ENCODE assay signal across 18 mouse cellular contexts in genomic region chr4:130857661-130858060, GRCm38 (mm10). TPM values are rescaled to one million over a fixed set of nuclear protein-coding genes. Genes with fewer than 3 reads are reported as not detected.
A peak's percentile ranks its signal among the peaks of the same experiment; 100 is the strongest.
DNase-seq lines count a peak whose midpoint lies in the region; ATAC-seq and TF ChIP-seq lines count a peak whose summit lies in the region.
"Had no signal": no experiment of that assay in that cellular context is flagged by ENCODE, and none has a peak within 500 bp of the region (broad histone marks: within the 10 kb centered on the region; RNA-seq: fewer than 3 reads in every experiment).

No protein-coding gene starts in this region.

- 0 out of 2 replicates have a peak, but pooled peaks cover 5% of the 10 kb centered on the region for H3K27me3 ChIP-seq in intestine, postnatal 0 days (replicated peaks; ENCODE audit: control insufficient read depth, insufficient read depth, low read length)
- H3K27me3 ChIP-seq in intestine, embryonic 15.5 days (replicated peaks), result peaks cover 14% of the 10 kb centered on the region
- peaks cover 7% of the 10 kb centered on the region; the same call in 1 of the 2 replicates for H3K27me3 ChIP-seq in lung, embryonic 14.5 days (ENCODE audit: insufficient read depth, low read length)
- H3K27me3 ChIP-seq in MEL (ENCODE audit: control insufficient read depth in 1 of 2, insufficient read depth in 2 of 2, low read length in 2 of 2), result peaks cover 0 to 2% of the 10 kb centered on the region in 2 experiments; a peak in 3 of 4 replicates
- H3K27me3 ChIP-seq in stomach, embryonic 16.5 days (ENCODE audit: control insufficient read depth, insufficient read depth, low read length), result peaks cover 3% of the 10 kb centered on the region; the same call in 1 of the 2 replicates

- no peak overlapping the region for H3K4me3 ChIP-seq in intestine, postnatal 0 days (ENCODE audit: low read depth, low read length)
- H3K4me3 ChIP-seq in intestine, embryonic 15.5 days (replicated peaks), result no peak overlapping the region
- H3K4me3 ChIP-seq in lung, embryonic 14.5 days (ENCODE audit: low read depth, low read length), result no peak overlapping the region
- H3K4me3 ChIP-seq in MEL (ENCODE audit: control insufficient read depth in 1 of 2, insufficient read depth in 1 of 2, low read depth in 2 of 2, low read length in 2 of 2), result no peak overlapping the region
- H3K4me3 ChIP-seq in stomach, embryonic 16.5 days (replicated peaks; ENCODE audit: low read length), result no peak overlapping the region
- H3K4me3 ChIP-seq: forebrain, embryonic 13.5 days; kidney, embryonic 15.5 days; limb, embryonic 13.5 days; lung, embryonic 15.5 days; neural tube, embryonic 12.5 days had no signal

- no peak overlapping the region for H3K27ac ChIP-seq in intestine, postnatal 0 days (ENCODE audit: low read depth, low read length)
- H3K27ac ChIP-seq in intestine, embryonic 15.5 days, result no peak overlapping the region
- H3K27ac ChIP-seq in lung, embryonic 14.5 days (ENCODE audit: low read depth), result no peak overlapping the region
- H3K27ac ChIP-seq in MEL (ENCODE audit: control insufficient read depth, low read depth, low read length), result no peak overlapping the region
- H3K27ac ChIP-seq in stomach, embryonic 16.5 days (ENCODE audit: low read length), result 0 out of 2 replicates have a peak overlapping the region, but pooled peaks have one; percentile 44
- H3K27ac ChIP-seq: forebrain, embryonic 13.5 days; kidney, embryonic 15.5 days; limb, embryonic 13.5 days; lung, embryonic 15.5 days; neural tube, embryonic 12.5 days had no signal

- peak; percentile 44 for TF ChIP-seq CTCF in intestine, postnatal 0 days (IDR thresholded peaks at IDR 0.05; ENCODE audit: low read depth)
- TF ChIP-seq CTCF in lung, embryonic 14.5 days (IDR thresholded peaks at IDR 0.05; ENCODE audit: low read depth), result peak; percentile 48
- peak in 2 of 3 experiments; percentile 23 to 30; a peak in 3 of 6 replicates for TF ChIP-seq CTCF in MEL (IDR thresholded peaks at IDR 0.05 in 2 of 3, conservative IDR thresholded peaks at IDR 0.05 in 1 of 3; ENCODE audit: control insufficient read depth in 1 of 3, insufficient read depth in 1 of 3, low read depth in 2 of 3, low read length in 3 of 3, poor library complexity in 1 of 3, severe bottlenecking in 1 of 3)

- DNase-seq in lung, embryonic 14.5 days, result no peak
- DNase-seq in lung, postnatal 4 days, result no peak
- DNase-seq in MEL (ENCODE audit: low read depth, low spot score), result peak; percentile 21
- no peak for DNase-seq in Muller cell, postnatal 12 days (ENCODE audit: inconsistent ontology term)
- DNase-seq: cerebellum, postnatal 14 days; right cerebral cortex, postnatal 25 days; thymus, postnatal 25 days had no signal

- H3K4me1 ChIP-seq in intestine, postnatal 0 days (replicated peaks; ENCODE audit: control insufficient read depth, insufficient read depth, low read length), result no peaks in the 10 kb centered on the region
- H3K4me1 ChIP-seq in intestine, embryonic 15.5 days (replicated peaks), result peaks cover 9% of the 10 kb centered on the region
- 0 out of 2 replicates have a peak, but pooled peaks cover 3% of the 10 kb centered on the region for H3K4me1 ChIP-seq in lung, embryonic 14.5 days (ENCODE audit: insufficient read depth)
- H3K4me1 ChIP-seq in MEL (ENCODE audit: control insufficient read depth in 1 of 2, insufficient read depth in 2 of 2, low read length in 2 of 2), result no peaks in the 10 kb centered on the region
- peaks cover 14% of the 10 kb centered on the region; the same call in 1 of the 2 replicates for H3K4me1 ChIP-seq in stomach, embryonic 16.5 days (ENCODE audit: control insufficient read depth, insufficient read depth, low read length)
- H3K4me1 ChIP-seq: megakaryocyte, embryonic 14.5 days had no signal

- ATAC-seq in intestine, postnatal 0 days, result no peak
- no peak for ATAC-seq in intestine, embryonic 15.5 days
- ATAC-seq in lung, embryonic 14.5 days (ENCODE audit: insufficient read depth), result no peak
- ATAC-seq in stomach, embryonic 16.5 days (ENCODE audit: insufficient read depth, low FRiP score), result no peak
- ATAC-seq: CD4-positive, CD25-positive, alpha-beta regulatory T cell, adult 4 months; forebrain, embryonic 13.5 days; midbrain, embryonic 16.5 days had no signal

- TF ChIP-seq RAD21 in MEL (IDR thresholded peaks at IDR 0.05; ENCODE audit: low read depth, low read length), result no peak

- no peaks in the 10 kb centered on the region for H3K36me3 ChIP-seq in intestine, postnatal 0 days (ENCODE audit: control insufficient read depth, insufficient read depth)
- H3K36me3 ChIP-seq in intestine, embryonic 15.5 days, result no peaks in the 10 kb centered on the region
- H3K36me3 ChIP-seq in lung, embryonic 14.5 days (ENCODE audit: insufficient read depth), result no peaks in the 10 kb centered on the region
- no peaks in the 10 kb centered on the region for H3K36me3 ChIP-seq in MEL (ENCODE audit: control insufficient read depth in 1 of 2, insufficient read depth in 2 of 2, low read length in 2 of 2)
- no peaks in the 10 kb centered on the region for H3K36me3 ChIP-seq in stomach, embryonic 16.5 days (ENCODE audit: control insufficient read depth, insufficient read depth, low read length)
- H3K36me3 ChIP-seq: kidney, embryonic 15.5 days; limb, embryonic 13.5 days; lung, embryonic 15.5 days; neural tube, embryonic 12.5 days had no signal

- H3K79me2 ChIP-seq in MEL (ENCODE audit: control insufficient read depth, insufficient read depth, low read length, poor library complexity), result no peaks in the 10 kb centered on the region

- H3K9me3 ChIP-seq in intestine, postnatal 0 days (ENCODE audit: control insufficient read depth), result no peaks in the 10 kb centered on the region
- H3K9me3 ChIP-seq in intestine, embryonic 15.5 days, result no peaks in the 10 kb centered on the region
- no peaks in the 10 kb centered on the region for H3K9me3 ChIP-seq in lung, embryonic 14.5 days (ENCODE audit: low read depth, low read length)
- no peaks in the 10 kb centered on the region for H3K9me3 ChIP-seq in MEL (replicated peaks; ENCODE audit: insufficient read depth, low read length)
- no peaks in the 10 kb centered on the region for H3K9me3 ChIP-seq in stomach, embryonic 16.5 days (replicated peaks; ENCODE audit: control insufficient read depth, low read length)
- H3K9me3 ChIP-seq: forebrain, embryonic 13.5 days; kidney, embryonic 15.5 days; limb, embryonic 13.5 days; lung, embryonic 15.5 days; megakaryocyte, embryonic 14.5 days; neural tube, embryonic 12.5 days had no signal

- no peak for TF ChIP-seq EP300 in MEL (IDR thresholded peaks at IDR 0.05; ENCODE audit: low read depth in 1 of 2, low read length in 2 of 2)

- no peak for TF ChIP-seq POLR2A in MEL (IDR thresholded peaks at IDR 0.05; ENCODE audit: control insufficient read depth in 1 of 2, insufficient read depth in 1 of 2, low read depth in 1 of 2, low read length in 2 of 2, poor library complexity in 1 of 2)

- 59% methylated on average over 8 of the region's 8 CpGs for WGBS in intestine, postnatal 0 days
- 62% methylated on average over 8 of the region's 8 CpGs for WGBS in intestine, embryonic 15.5 days
- WGBS in lung, embryonic 14.5 days, result 55% methylated on average over 8 of the region's 8 CpGs
- 70% methylated on average over 8 of the region's 8 CpGs for WGBS in stomach, embryonic 16.5 days

- no peak overlapping the region for H3K4me2 ChIP-seq in intestine, postnatal 0 days (replicated peaks; ENCODE audit: low read depth)
- no peak overlapping the region for H3K4me2 ChIP-seq in intestine, embryonic 15.5 days (replicated peaks)
- H3K4me2 ChIP-seq in lung, embryonic 14.5 days, result no peak overlapping the region
- H3K4me2 ChIP-seq in stomach, embryonic 16.5 days (ENCODE audit: low read depth, low read length), result no peak overlapping the region
- H3K4me2 ChIP-seq: forebrain, embryonic 13.5 days; kidney, embryonic 15.5 days; limb, embryonic 13.5 days; lung, embryonic 15.5 days; neural tube, embryonic 12.5 days had no signal

- no peak overlapping the region for H3K9ac ChIP-seq in intestine, postnatal 0 days (ENCODE audit: low read depth, low read length)
- H3K9ac ChIP-seq in intestine, embryonic 15.5 days, result no peak overlapping the region
- H3K9ac ChIP-seq in lung, embryonic 14.5 days, result no peak overlapping the region
- no peak overlapping the region for H3K9ac ChIP-seq in MEL (ENCODE audit: control insufficient read depth, low read depth, low read length, poor library complexity, severe bottlenecking)
- H3K9ac ChIP-seq in stomach, embryonic 16.5 days (ENCODE audit: low read length), result no peak overlapping the region
- H3K9ac ChIP-seq: forebrain, embryonic 13.5 days; kidney, embryonic 15.5 days; limb, embryonic 13.5 days; lung, embryonic 15.5 days; neural tube, embryonic 12.5 days had no signal

TF ChIP-seq in MEL, 35 proteins besides CTCF, POLR2A, EP300 and RAD21:
- TF ChIP-seq SMC3 (IDR thresholded peaks at IDR 0.05; ENCODE audit: low read depth, low read length), result peak; percentile 27
- no peak for TF ChIP-seq USF1 (IDR thresholded peaks at IDR 0.05; ENCODE audit: low read depth, low read length)

RNA-seq across cellular contexts. Expression of gene Laptm5, which starts 55.3 kb away (rescaled TPM):
- 25.7 and 27.7 TPM in 2 replicates for polyA plus RNA-seq in intestine, postnatal 0 days (2015; fragmentation: Nextera tagmentation; extraction: Ambion mirVana)
- polyA plus RNA-seq in intestine, embryonic 15.5 days (2015; fragmentation: Nextera tagmentation; extraction: Ambion mirVana), result 37.9 and 42.4 TPM in 2 replicates
- polyA plus RNA-seq in lung, embryonic 14.5 days (2014; fragmentation: Nextera tagmentation; extraction: Ambion mirVana), result 39.1 and 42.5 TPM in 2 replicates
- 101 and 116 TPM in 2 replicates for total RNA-seq in MEL (2012; rRNA removed)
- polyA plus RNA-seq in MEL (2012; ENCODE audit: insufficient read depth in 1 of 2, insufficient read length in 2 of 2, low read depth in 1 of 2, low replicate concordance in 2 of 2, missing spikeins in 1 of 2), result 100 to 1,000 TPM; 234 to 696 TPM
- polyA plus RNA-seq in stomach, embryonic 16.5 days (2015; fragmentation: Nextera tagmentation; extraction: Ambion mirVana), result 47.9 and 50.5 TPM in 2 replicates
